Mouse (Mus musculus): ENCODE data around the gene Fam8a1. TPM values are rescaled to one million over a fixed set of nuclear protein-coding genes. Genes with fewer than 3 reads are reported as not detected.

Gene Fam8a1
- 17.8 and 26.0 TPM in 2 replicates for polyA plus RNA-seq (2012; rRNA removed; ENCODE audit: low replicate concordance)

DNA sequence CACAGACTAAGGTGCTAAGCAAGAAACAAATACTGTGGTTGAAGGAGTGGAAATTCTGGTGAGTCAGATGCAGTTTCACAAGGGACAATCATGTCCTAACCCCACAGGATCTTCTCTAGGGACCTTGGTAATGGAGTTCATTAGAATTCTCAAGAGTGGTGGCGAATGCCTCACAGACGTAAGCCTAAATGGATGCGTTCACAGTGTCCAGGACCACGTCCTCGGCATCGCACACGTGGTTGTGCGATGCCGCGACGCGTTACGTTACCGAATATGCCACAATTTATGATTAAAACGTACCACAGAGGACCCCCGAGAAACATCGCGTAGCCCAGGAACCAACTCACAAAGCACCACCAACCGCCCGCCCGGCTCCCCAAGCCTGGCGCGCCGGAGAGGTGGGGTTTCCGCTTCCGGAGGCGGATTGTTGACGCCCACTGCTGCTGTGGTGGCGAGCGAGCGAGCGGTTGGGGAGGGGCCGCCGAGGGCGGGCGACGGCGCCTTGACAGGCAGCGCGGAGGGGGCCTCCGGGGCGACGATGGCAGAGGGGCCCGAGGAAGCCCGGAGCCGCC lies at the start of gene Fam8a1:
Gene Fam8a1, plus strand, starts transcription at position 475 of the 572 bp plus-strand sequence.

Other genes starting within 250 kb of the Fam8a1 start
- gene Cap2, start 167.7 kb upstream of the Fam8a1 start, polyA plus RNA-seq (2012; rRNA removed; ENCODE audit: low replicate concordance): 2.7 and 28.3 TPM in 2 replicates
- 62.4 and 86.5 TPM in 2 replicates for gene Nup153, start 58.4 kb downstream of the Fam8a1 start, polyA plus RNA-seq (2012; rRNA removed; ENCODE audit: low replicate concordance)

Measured in mammary gland, adult 2 months (tissue).